Mouse (Mus musculus) right cerebral cortex, postnatal 10 days (tissue): Measurements from ENCODE around the gene Klhl9.

ENCODE experiments used
- DNase-seq, 2 experiments: peaks; one replicate each; pipeline ENCODE4 v3.0.0; 2021; ENCODE audit warnings: low spot score in 2 of 2

The Klhl9 gene

DNA sequence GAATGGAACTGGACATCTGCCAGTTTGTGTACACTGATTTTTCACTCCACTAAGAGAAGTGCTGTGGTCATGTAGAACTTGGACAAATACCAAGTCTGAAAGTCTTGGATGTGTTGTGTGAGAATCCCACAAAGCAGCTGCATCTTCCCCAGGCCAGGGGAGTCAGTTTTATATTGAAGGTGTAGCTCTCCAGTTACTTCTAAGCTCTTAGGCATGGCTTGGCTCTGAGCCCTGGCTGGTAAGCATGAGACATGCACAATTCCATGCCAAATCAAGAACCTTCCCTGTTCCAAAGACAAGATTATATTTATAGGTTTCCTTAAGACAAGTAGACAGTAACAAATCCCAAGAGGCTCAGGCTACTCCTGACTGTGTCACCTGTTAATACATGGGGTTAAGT is 7.2 kb downstream of the Klhl9 start:
- no peak for DNase-seq

GRCm38 (mm10) chr4:88714281-88714680 is 8.0 kb downstream of the Klhl9 start:
- no peak for DNase-seq

GRCm38 (mm10) chr4:88707128-88707826 is 15.0 kb downstream of the Klhl9 start:
- DNase-seq = no peak

DNA sequence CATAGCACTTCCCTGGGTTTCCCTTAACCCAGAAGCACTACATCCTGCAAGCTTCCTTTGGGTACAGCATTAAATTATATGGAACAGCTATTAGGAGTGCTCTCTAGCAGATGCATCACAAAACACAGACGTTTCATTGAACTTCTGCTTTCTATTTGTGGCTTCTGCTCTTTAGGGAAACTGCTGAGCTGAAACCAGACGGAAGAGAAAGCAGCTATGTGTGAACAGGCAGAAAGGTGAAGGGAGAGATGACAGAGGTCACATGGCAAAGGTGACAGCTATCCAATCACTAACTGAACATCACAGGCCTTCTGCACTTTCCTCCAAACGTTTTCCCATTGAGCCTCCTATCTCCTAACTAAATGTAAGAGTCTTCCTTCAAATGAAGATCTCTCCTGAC is 16.3 kb downstream of the Klhl9 start:
- DNase-seq = no peak

DNA sequence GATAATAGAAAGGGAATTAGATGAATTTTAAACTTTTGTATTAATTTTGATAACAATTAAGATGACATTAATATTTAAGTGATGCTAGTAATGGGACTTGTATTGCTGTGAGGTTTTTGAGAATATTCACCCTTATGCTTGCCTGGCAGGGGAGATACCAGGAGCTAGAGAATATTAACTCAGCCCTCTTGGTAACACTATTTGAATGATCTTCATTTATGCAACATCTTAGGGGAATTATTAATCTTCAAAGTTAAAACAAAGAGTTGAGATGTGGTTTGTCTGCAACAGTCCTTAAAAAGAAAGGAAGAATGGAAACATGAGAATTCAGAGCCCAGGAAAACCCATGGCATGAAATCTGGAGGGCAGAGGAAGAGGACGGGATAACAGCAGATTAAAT is 23.0 kb downstream of the Klhl9 start:
- DNase-seq = no peak

GRCm38 (mm10) chr4:88698781-88699180 is 23.5 kb downstream of the Klhl9 start:
- DNase-seq = no peak

DNA sequence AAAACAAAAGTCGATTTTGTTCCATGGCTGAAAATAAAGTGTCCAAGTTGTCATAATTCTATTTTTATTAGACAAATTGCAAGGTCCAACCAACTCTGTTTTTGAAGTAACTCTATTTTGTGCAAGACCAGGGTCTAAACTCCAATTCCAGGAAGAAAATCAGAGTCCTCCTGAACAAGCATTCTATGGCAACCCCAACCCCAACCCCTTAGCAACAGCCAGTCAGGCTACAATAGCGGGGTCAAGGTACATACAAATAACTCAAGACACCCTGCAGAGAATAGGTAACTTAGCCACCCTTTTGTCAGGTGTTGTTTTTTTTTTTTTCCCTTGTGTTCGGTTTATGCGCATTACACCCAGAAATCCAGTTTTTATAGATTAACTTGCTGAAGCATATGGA is 24.5 kb downstream of the Klhl9 start:
- DNase-seq = no peak

DNA sequence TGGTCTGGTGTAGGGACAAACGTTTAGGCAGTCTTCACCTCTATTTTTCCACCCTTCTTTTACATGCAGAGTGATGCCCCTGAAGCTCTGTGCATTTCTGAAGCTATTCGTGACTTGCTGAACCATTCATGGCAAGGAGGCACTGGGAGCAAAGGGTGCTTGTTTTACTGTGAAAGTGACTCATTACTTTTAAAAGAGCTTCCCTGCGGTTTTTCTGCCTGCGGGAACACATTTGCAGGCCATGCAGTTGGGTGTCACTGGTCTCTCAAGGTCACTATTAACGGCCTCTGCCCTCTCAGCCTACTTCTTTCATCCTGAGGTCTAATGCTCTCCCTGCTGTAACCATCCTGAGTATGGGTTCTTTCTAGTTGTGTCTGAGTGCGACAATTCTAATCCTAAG is 25.2 kb downstream of the Klhl9 start:
- no peak for DNase-seq

- DNase-seq = peak; percentile 70 to 78
Observed at GRCm38 (mm10) chr4:88696237-88696884, 25.9 kb downstream of the Klhl9 start.

DNA sequence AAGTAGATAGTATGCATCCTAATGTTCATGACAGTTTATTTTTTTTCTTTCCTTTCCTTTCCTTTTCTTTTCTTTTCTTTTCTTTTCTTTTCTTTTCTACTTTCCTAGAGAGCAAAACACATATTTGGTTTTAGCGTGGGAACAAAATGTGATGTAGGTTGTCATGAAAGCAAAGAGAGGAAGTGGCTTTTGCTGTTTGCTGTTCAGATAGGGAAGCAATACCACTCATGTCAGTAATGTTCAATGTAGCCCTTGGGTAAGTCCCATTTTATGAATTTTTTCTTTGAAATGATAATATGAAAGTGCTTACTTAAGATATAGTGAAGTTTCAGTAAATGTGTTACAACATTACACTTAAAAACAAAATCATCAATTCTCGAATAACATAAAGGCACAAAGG is 28.9 kb downstream of the Klhl9 start:
- DNase-seq = no peak

GRCm38 (mm10) chr4:88692537-88692936 is 29.7 kb downstream of the Klhl9 start:
- DNase-seq = no peak

- no peak for DNase-seq
Observed at GRCm38 (mm10) chr4:88691259-88691658, 31.0 kb downstream of the Klhl9 start, which contains the start of gene Ifnab. TSS of gene Ifnab (minus strand) at chr4:88691359.

DNA sequence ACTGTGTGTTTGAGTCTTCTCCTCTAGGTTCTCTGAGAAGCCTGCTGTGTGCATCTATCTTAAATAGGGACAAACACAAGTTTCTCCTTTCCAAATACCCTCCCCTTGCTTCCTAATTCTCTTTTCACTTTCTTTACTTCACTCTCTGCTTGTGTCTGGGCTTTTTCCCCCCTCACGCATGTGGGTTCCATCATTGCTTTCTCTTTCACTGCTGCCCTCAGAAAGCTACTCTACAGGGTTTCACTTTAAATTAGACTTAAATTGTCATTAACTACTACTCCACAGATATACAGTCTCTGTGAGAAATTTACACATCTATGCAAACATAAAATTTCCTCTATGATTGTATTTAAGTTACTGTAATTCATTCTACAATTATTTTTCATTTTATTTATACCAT is 38.5 kb downstream of the Klhl9 start, which contains the start of gene Ifna2:
Gene Ifna2 (minus strand): TSS at position 101 of the 400 bp plus-strand sequence.
- DNase-seq = no peak

DNA sequence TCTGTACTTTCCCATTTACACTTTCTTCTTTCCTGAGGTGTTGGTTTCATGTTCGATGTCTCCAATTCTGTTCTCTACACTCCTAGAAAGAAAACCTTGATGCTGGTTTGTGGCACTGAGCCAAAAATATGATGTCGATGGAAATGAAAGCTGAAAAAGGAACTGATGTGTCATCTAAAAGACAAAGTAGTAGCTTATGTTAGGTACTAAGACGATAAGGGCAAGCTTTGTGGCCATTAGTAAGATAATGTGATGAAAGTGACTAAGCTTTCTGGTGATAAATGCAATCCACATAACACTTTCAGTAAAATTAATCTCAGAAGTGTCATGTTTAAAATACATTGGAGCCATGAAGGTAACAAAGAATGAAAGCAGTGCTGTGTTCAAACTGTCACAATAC is 40.9 kb downstream of the Klhl9 start:
- no peak for DNase-seq

GRCm38 (mm10) chr4:88680362-88680761 is 41.9 kb downstream of the Klhl9 start:
- DNase-seq = peak in 1 of 2 experiments; percentile 34

DNA sequence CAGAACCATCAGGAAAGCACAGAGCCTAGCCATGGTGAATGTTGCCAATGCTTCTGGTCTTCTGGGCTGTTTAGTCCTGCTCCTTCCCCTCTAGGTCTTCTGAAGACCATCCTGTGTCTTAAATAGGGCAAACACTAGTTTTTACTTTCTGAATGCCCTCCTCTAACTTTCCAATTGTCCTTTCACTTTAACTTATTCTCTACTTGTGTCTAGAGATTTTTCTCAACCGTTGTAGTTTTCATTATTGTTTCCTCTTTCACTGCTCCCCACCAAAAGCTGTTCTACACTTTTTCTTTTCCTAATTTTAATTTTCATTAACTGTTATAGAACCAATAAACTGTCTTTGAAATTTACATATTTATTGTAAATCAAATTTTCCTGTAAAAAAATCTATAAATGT is 45.4 kb downstream of the Klhl9 start, which contains the start of gene Ifna16:
Gene Ifna16 (minus strand): TSS at position 101 of the 400 bp plus-strand sequence.
- no peak for DNase-seq
